Mouse (Mus musculus): ENCODE measurements around the gene Gm9747. TPM values are rescaled to one million over a fixed set of nuclear protein-coding genes. Genes with fewer than 3 reads are reported as not detected.

The Gm9747 gene
- total RNA-seq (2015; ENCODE audit: low replicate concordance) (not detected in 2 replicates), total RNA-seq (2017; ENCODE audit: low replicate concordance) (not detected in 2 replicates)

DNA sequence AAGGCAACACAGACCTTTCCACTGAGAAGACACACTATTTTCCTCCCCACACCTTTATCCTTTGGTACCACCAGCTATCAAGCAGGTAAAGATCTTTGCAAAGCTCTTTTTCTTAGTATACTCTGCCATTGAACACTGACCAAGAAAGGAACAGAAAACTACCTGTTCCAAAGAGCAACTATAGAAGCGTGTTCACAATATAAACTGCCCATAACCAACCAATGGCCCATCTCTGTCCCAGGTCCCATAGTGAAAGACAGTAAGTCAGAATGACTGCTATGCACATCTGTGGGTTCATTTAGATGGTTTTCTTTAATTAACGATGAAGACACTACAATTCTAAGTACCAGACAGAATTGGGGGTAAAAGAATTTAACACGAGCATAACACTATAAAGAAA is at the start of gene Gm9747:
Gene Gm9747 (plus strand): TSS at position 301 of the 400 bp plus-strand sequence.
- no peak for ATAC-seq (replicated peaks; ENCODE audit: low FRiP score, poor library complexity, severe bottlenecking)

DNA sequence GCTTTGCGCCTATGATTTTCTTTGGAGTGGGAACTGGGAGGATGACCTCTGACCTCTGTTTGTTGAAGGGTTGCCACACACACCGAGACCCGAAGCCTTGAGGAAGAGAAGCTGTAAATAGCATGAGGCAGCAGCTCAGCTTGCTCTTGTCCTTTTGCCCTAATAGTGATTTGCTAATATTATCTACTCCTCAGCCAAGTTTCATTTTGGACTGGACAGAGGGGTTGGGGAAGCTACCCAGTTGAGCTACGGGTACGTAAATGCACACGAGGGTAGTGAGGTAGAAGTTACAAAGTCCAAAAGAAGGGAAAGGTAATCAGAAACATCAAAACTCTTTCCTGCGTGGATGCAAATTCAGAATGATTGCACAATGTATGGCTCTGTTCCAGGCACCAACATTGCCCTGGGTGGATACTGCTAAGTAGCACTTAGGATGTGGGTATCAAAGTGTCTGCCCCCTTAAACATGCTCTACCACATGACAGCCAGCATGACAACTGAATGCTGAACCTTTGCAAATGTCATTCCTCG is 48.9 kb upstream of the Gm9747 start:
- ATAC-seq (replicated peaks; ENCODE audit: low FRiP score, poor library complexity, severe bottlenecking): no peak

DNA sequence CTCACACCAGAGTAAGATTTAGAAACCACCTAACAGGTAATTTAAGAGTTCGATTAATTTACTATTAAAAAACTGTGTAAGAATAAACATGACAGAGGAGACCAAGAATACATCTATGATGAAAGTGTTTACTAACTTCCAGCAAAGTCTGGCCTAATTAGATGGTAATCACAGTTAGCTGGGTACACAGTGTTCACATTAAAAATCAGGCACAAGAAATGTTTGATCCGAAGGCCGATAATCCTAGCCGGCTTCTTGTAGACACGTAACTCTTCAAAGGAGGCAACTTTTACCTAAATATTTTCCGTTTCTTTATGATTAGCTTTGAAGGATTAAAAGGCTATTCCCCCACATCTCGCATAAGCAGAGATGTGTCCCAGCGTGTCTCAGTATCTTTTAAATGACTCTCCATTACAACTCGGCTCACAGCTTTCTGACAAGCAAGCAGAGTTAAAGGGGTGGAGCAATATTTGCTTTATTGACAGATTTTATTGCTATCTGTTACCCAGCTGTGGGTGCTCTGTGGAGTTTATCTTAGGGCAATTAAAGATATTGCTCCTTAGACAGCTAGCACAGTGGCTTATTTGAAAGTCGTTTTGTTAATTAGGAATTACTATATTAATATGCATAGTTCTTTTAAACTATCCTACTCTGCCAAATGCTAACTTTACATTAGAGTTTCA is 44.2 kb upstream of the Gm9747 start:
- no peak for ATAC-seq (replicated peaks; ENCODE audit: low FRiP score, poor library complexity, severe bottlenecking)

DNA sequence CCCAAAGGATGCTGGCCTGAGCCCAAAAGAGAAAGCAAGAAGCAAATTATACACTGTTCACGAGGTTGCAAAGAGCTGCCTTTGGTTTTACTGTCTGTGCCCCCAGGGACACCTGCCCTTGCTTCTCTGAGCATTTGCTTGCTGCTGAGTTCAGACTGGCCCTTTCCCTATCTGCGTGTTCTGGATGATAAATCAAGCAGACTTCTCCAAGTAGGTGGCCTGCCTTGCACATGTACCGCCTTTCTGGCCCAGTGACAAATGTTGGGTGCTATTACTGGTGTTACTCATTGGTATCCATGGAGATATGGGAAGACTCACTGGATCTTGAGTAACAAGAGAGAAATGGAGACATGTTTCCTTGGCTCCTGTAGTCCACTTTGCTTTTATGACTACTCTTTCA is 43.4 kb upstream of the Gm9747 start:
- ATAC-seq (replicated peaks; ENCODE audit: low FRiP score, poor library complexity, severe bottlenecking): no peak

DNA sequence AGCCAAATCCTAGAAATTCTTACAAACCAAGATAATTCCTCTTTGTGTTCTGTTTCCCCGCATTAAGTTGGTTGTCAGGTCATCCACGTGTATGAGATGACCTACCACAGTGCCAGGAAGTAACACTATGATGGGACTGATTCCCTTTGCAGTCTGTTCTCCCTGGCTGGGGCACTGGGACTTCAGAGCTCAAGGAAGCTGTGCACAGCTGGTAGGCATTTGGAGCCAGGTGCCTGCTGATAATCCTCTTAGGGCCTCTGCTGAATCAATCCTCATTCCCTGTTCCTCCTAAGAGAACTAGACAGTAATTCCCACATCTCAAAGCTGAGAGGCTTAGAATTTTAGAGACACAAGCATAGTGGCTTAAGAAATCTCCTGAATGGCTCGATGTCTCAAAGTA is 41.3 kb upstream of the Gm9747 start:
- no peak for ATAC-seq (replicated peaks; ENCODE audit: low FRiP score, poor library complexity, severe bottlenecking)

DNA sequence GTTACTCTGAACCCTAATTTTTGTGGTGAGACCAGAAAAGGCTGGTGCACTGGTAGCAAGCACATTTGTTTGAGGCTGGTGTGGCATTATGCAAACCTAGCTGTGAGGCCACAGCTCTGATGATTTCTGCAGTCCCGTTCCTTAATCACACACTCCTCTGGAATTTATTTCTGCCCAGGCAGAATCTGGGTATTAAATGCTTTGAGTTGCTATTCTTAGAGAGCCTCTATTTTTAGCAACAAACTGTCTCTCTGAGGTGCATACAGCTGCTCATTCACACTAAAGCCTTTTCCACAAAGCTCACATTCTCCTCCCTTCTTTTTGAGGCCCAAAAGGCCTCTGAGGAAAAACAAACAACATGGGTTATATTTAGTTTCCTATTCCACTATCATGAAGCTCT is 33.0 kb upstream of the Gm9747 start:
- ATAC-seq (replicated peaks; ENCODE audit: low FRiP score, poor library complexity, severe bottlenecking): no peak

DNA sequence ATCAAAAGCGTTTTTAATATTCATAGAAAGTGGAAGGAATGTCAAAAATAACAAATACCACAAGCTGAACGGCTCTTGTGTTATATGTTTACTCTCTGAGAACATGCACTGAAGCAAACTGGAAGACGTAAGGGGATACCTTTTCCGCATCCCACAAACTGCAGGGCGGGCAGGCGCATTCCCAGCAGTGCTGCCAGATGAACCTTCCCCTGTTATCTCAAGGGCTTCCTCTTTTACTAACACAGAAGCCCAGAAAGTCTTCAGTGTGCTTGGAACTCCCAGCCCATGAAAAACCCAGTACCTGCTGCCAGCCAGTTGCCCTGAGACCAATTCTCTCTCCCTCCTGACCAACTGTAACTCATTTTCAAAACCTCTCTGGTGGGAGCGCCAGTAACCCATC is 32.3 kb upstream of the Gm9747 start:
- no peak for ATAC-seq (replicated peaks; ENCODE audit: low FRiP score, poor library complexity, severe bottlenecking)

DNA sequence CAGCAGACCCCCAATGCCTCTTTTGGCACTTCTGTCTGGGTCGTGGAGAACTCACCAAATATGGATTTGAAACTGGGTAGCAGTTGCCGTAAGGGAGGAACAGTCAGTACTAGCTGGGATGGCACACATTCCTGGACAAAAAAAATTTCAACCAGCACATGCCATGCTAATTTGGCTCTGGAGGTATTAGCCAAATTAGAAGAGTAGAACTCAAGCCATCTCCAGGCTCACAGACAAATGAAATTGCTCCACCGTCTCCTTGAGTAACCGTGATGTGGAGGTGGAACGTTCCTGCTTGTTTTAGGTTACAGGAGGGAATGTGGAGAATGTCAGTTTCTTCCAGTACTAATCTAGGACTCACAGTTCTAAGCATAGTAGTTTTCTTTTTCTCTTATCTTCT is 25.4 kb upstream of the Gm9747 start:
- ATAC-seq (replicated peaks; ENCODE audit: low FRiP score, poor library complexity, severe bottlenecking): no peak

DNA sequence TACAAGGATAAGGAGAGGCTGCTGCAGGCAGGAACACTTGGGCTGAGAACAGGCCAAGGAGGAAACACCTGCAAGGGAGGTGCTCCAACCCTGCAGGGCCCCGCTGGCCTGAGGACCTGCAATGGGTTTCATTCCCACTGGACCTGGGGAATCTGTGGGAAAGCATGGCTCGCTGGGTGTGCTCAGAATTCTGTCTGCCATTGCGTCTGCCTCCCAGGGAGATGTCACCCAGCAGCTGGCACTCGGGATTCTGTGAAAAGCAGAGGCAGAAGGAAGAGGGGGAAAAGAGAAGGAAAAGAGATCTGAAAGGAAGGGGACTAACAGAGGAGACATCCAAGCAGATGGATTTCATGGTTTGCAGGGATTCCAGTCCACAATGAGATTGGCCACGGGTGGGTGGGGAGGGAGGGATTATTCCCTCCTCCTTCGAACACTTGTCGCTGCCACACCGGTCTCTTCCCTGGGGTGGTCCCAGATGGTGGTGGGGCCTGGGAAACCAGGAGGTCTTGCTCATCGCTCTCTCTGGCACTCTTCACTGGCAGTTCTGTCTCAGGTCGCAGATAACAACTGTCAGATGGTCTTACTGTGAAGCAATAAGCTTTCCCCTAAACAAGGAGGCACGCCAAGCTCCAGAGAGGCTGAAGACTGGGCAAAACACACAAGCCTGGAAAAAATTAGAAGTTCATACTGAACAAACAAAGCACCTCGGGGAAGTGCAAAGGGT is 12.1 kb upstream of the Gm9747 start:
- ATAC-seq (replicated peaks; ENCODE audit: low FRiP score, poor library complexity, severe bottlenecking): no peak

DNA sequence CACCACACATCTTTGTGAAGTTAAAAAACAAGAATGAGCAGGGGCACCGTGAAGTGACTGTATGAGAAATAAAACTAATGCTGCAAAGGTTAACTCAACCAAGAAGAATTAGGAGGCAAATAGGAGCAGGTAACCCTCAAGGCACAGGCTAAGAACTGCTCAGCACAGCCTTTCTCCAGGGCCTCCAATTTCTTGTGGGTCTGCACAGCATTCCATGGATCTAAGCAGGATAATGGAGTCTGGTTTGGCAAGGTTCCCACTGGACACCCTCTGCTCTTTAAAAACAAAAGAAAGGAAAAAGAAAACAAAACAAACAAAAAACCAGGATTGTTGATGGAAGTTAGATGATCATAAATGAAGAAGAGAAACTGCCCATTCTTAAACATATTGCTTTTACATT is 11.4 kb upstream of the Gm9747 start:
- ATAC-seq (replicated peaks; ENCODE audit: low FRiP score, poor library complexity, severe bottlenecking): no peak

DNA sequence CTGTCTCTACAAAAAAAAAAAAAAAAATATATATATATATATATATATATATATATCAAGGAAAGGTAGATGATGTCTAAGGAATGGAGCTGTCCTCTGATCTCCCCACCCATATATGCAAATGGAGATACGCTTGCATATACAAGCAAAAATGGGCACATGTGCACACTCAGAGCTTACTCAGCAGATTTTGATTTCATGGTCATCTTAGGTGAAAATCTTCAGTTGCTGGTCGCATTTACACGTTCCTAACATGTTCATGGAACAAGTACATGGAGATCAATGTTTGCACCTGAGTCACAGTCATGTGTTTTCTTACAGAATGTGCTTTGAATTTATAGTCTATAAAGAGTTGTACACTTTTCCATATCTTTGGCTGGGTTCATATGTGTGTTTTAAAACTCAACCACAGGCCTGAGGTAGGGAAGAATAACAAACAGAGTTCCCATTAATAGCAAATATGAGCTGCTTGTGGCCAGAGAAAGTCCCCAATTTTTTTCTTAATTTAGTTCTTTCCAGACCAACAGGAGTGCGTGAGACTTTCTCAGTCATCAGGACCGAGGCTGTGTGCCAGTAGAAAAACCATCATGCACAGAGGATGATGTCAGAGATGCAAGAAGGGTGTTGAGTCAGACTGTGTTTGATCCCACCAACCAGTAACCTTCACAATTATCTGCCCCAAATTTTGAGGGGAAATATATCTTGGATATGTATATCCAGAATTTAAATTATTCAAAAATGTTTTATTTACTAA is 9.7 kb upstream of the Gm9747 start:
- ATAC-seq (replicated peaks; ENCODE audit: low FRiP score, poor library complexity, severe bottlenecking): no peak

DNA sequence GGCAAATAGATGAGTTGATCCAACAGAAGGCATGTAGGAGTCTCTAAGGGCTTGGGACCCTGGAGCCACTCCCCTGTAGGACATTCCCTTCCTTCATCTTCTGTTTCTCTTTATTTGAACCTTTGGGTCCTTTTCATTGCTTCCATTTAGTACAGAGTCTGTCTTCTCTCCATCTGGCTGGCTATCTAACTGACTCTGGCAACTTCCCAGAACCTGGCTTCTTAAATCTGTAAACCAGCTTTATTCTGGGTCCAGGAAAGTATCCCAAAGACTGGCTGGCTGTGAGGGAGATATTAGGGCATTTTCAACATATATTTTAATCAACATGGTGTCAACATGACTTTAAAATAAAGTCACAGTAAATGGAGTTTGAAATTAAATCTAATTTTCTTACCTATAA is 4.1 kb upstream of the Gm9747 start:
- no peak for ATAC-seq (replicated peaks; ENCODE audit: low FRiP score, poor library complexity, severe bottlenecking)

DNA sequence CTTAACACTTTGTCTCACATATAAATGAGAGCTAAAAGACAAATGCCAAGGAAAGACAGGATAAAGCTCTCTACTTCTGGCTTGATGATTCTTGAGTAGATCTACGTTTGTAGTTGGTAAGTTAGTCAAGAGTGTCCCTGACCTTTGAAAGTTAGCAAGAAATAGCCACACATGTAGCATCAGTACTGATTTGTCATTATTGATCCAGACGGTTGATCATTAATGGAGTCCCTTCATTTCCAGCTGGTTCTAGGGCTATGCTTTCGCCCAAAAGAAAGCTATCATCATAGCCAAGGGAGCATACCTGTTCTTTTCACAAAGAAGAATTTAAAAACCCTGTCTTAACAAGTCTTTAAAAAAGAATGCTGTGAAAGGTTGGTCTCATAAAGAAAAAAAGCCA is 1.7 kb downstream of the Gm9747 start:
- no peak for ATAC-seq (replicated peaks; ENCODE audit: low FRiP score, poor library complexity, severe bottlenecking)

DNA sequence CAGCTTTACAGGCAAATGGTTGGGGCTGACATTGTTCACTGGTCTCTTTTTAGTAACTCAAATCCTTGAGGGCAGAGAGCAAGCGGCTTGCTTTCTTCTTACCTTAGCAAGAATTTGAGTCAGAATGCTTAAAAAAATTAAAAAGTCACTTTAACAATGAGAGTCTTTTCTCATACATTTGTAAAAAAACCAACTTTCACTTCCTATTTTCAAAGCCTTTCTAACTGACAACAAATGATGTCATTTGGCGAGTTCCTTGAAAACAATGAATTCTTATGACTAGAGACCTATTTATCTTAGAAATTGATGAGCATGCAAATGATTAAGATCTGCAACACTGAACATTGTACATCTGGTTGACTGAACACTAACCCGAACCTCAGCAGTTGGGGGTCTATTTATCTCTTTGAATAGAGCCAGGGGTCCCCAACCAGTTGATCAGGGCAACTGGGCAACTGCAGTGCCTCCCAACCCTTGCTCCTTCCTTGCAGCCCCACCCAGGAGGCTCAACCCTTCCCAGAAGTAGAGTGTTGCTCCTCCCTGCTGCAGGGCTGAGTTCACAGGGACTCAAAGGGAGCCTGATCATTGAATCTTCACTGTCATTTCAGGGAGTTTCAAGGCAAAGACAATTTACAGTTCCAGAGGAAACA is 2.7 kb downstream of the Gm9747 start:
- ATAC-seq (replicated peaks; ENCODE audit: low FRiP score, poor library complexity, severe bottlenecking): no peak

DNA sequence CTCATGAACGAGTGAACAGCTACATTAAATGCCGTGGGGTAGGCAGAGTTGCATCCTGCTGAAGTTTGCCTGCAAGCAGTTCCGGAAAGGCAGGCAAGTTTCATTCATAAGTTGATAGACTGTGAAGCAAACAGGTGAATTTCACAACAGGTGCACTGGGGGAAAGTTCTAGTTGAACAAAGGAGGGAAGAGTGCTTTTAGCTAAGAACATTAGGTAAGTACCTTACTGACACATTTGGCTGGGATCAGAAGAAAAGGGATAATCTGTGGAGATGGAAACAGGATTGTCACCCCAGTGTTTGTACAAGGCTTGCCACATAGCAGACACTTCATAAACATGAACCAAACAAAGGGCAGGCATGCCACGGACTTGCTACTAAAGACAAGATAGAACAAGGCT is 5.3 kb downstream of the Gm9747 start:
- no peak for ATAC-seq (replicated peaks; ENCODE audit: low FRiP score, poor library complexity, severe bottlenecking)

DNA sequence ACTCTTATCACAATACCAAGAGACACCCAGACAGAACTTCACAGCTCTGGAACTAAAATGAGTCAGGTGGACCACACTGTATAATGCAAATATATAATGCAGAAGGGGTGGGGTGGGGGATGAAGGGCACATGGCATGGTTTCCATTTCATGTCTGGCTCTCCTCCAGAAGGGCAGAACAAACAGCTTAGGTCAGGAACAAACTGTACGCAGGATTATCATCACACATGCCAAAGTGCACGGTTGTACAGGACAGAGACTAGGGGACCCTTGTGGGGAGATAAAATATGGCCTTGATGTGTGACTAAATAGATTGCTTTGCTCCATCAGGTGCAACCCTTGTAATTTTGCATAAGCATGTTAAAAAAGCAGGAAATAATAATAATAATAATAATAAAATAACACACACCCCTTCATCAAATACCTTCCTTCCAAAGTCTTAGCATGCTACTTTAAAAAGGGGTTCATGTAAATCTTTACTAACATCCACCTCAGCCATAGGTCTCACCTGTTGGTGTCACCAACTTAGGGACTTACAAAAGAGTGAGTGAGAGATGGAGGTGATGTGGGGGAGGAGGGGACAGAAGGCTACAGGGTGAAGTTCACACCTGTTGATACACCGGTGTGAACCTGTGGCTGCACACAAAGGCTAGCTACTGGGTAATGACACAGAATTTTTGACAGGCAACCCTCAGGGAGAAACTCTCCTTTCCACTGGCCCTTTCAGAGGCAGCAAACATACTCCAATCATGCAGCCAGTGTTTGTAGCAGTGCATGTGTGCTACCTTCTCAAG is 6.7 kb downstream of the Gm9747 start:
- no peak for ATAC-seq (replicated peaks; ENCODE audit: low FRiP score, poor library complexity, severe bottlenecking)

DNA sequence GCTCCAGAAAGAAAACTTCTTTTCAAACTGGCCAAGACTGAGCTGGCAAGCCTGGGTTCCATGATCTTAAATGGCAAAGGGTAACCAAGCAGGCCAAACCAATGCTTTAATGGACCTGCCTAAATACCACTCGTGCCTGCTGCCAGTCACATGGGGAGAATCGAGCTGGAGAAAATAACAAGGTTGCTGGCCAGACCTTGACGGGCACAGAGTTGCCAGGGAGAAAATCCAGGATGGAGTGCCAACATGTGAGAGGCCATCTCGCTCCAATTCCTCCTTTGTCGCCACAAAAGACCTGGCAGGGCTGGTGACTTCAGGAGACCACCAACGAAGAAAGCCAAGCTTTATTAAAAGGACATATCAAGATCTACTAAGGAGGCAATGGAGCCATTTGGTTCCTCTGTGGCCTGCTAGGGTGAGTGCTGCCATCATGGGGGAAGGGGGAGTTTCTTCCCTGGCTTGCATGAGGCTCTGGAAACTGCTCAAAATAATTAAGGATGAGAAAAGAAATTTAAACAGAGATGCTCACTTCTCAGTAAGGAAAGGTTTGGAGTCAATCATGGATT is 10.4 kb downstream of the Gm9747 start:
- no peak for ATAC-seq (replicated peaks; ENCODE audit: low FRiP score, poor library complexity, severe bottlenecking)

DNA sequence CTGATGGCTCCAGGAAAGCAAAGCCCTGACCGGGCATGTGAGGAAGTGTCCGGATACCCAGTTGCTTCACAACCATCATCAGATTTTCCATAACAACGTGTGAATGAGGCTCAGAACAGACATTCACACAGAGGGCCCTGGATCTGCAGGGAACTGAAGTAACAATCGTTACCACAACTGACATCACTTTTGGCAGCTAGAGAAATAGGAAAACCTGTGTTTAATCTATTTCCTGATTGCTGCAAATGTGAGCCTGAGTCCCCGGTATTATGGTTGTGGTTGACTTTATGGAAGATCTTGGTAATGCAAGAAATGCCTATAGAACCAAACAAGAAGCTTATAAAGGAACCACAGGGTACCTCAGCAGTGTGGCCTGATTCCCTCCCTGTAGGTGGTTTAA is 12.1 kb downstream of the Gm9747 start:
- ATAC-seq (replicated peaks; ENCODE audit: low FRiP score, poor library complexity, severe bottlenecking): no peak
